Mouse (Mus musculus) neural tube, embryonic 11.5 days (tissue): Measurements from ENCODE around the gene Mettl16. TPM values are rescaled to one million over a fixed set of nuclear protein-coding genes. Genes with fewer than 3 reads are reported as not detected.

ENCODE experiments used
- ATAC-seq: fragments of 200-750 bp; cut with Nextera tagmentation; 2 replicates; pipeline ENCODE4 v1.8.0; 2017; ENCODE audit warnings: moderate number of reproducible peaks, mild to moderate bottlenecking, moderate TSS enrichment, moderate library complexity; ENCODE audit not compliant: insufficient read depth, low FRiP score, low TSS enrichment
- DNase-seq: peaks from one replicate; pipeline ENCODE4 v3.0.0-alpha.2; 2015; ENCODE audit warnings: low spot score
- H3K27ac ChIP-seq: fragments of 300-500 bp; sonication (generic); 2 replicates; pipeline ENCODE4 v1.5.1; 2014; ENCODE audit warnings: low read depth, mild to moderate bottlenecking, low read length
- H3K27me3 ChIP-seq: fragments of 300-500 bp; sonication (generic); 2 replicates; pipeline ENCODE4 v1.6.1; 2014; ENCODE audit warnings: mild to moderate bottlenecking, low read length, mixed read lengths; ENCODE audit not compliant: control insufficient read depth, insufficient read depth
- H3K36me3 ChIP-seq: fragments of 300-500 bp; sonication (generic); 2 replicates; pipeline ENCODE4 v1.6.1; 2014; ENCODE audit warnings: mild to moderate bottlenecking, low read length, moderate library complexity, mixed read lengths; ENCODE audit not compliant: control insufficient read depth, insufficient read depth
- H3K4me1 ChIP-seq: fragments of 300-500 bp; sonication (generic); 2 replicates; pipeline ENCODE4 v1.6.1; 2014; ENCODE audit warnings: low read length, mixed read lengths; ENCODE audit not compliant: control insufficient read depth, insufficient read depth
- H3K4me2 ChIP-seq: fragments of 300-500 bp; sonication (generic); 2 replicates; pipeline ENCODE4 v1.6.1; 2014; ENCODE audit warnings: low read depth, mild to moderate bottlenecking, moderate library complexity
- H3K4me3 ChIP-seq: fragments of 300-500 bp; sonication (generic); 2 replicates; pipeline ENCODE4 v1.5.1; 2014; ENCODE audit warnings: low read depth, low read length
- H3K9ac ChIP-seq: fragments of 300-500 bp; sonication (generic); 2 replicates; pipeline ENCODE4 v1.6.1; 2014; ENCODE audit warnings: mild to moderate bottlenecking, low read length
- H3K9me3 ChIP-seq: fragments of 300-500 bp; sonication (generic); 2 replicates; pipeline ENCODE4 v1.6.1; 2016; ENCODE audit warnings: low read length; ENCODE audit not compliant: control insufficient read depth
- WGBS: fragments of 180-500 bp; shearing (Covaris S2); extraction: QIAGEN DNeasy Blood & Tissue Kit; methylation state at CpG from one replicate; pipeline ENCODE4 v1.1.7; 2014; 5-methylcytosine and 5-hydroxymethylcytosine counted together
- polyA plus RNA-seq: library from polyadenylated mRNA; unstranded; fragments of >200 nt; fragmentation: Nextera tagmentation; extraction: Ambion mirVana; gene quantifications from 2 replicates; pipeline ENCODE4 v1.2.1, GENCODE M21; 2014

Mettl16 gene
- 43.6 and 47.6 TPM in 2 replicates for polyA plus RNA-seq

- DNase-seq, result peak; percentile 94
- H3K36me3 ChIP-seq, result peaks cover 2% of the 10 kb centered on the region
- peak within 1 kb of the TSS; percentile 73 for H3K9ac ChIP-seq
- peak within 1 kb of the TSS; percentile 62 for H3K4me2 ChIP-seq
- H3K27ac ChIP-seq, result peak within 1 kb of the TSS; percentile 69
- H3K4me3 ChIP-seq, result peak within 1 kb of the TSS; percentile 85
- ATAC-seq, result peak; percentile 95
- WGBS, result under 1% methylated on average over 43 of the region's 43 CpGs
- H3K4me1 ChIP-seq, result 0 out of 2 replicates have a peak, but pooled peaks cover 2% of the 10 kb centered on the region
- no peaks in the 10 kb centered on the region for H3K9me3 ChIP-seq
- no peaks in the 10 kb centered on the region for H3K27me3 ChIP-seq
These were observed at the start of gene Mettl16 for GRCm38 (mm10) chr11:74770595-74771207. Gene Mettl16 (plus strand): TSS chr11:74770830.

- Histone ChIP-seq H3K4me1 (peaks cover 8% of the 10 kb centered on the region; the same call in 1 of the 2 replicates), H3K4me2 (0 out of 2 replicates have a peak overlapping the region, but pooled peaks have one; percentile 16), H3K4me3 (no peak overlapping the region), H3K36me3 (no peaks in the 10 kb centered on the region), H3K27ac (no peak overlapping the region), H3K9ac (no peak overlapping the region), H3K27me3 (no peaks in the 10 kb centered on the region), H3K9me3 (no peaks in the 10 kb centered on the region)
- ATAC-seq, result no peak
- WGBS, result 90% methylated on average over 2 of the region's 2 CpGs
- no peak for DNase-seq
These were observed 49.5 kb upstream of the Mettl16 start for GRCm38 (mm10) chr11:74721141-74721540.

GRCm38 (mm10) chr11:74721971-74722370, 48.7 kb upstream of the Mettl16 start:
- Histone ChIP-seq H3K4me1 (peaks cover 8% of the 10 kb centered on the region; the same call in 1 of the 2 replicates), H3K27me3 (no peaks in the 10 kb centered on the region), H3K9me3 (no peaks in the 10 kb centered on the region), H3K27ac (no peak overlapping the region), H3K36me3 (no peaks in the 10 kb centered on the region), H3K4me2 (peak overlapping the region; percentile 74), H3K9ac (no peak overlapping the region; the same call in 1 of the 2 replicates), H3K4me3 (peak overlapping the region; percentile 24)
- DNase-seq (no peak), ATAC-seq (no peak)
- 49% methylated on average over 3 of the region's 3 CpGs for WGBS

GRCm38 (mm10) chr11:74723357-74724234, 47.0 kb upstream of the Mettl16 start:
- H3K27ac ChIP-seq, result peak overlapping the region; percentile 99
- peaks cover 8% of the 10 kb centered on the region; the same call in 1 of the 2 replicates for H3K4me1 ChIP-seq
- DNase-seq (peak; percentile 90), ATAC-seq (peak; percentile 79)
- peak overlapping the region; percentile 74 for H3K4me2 ChIP-seq
- H3K9ac ChIP-seq, result peak overlapping the region; percentile 92
- H3K27me3 ChIP-seq, result no peaks in the 10 kb centered on the region
- peak overlapping the region; percentile 92 for H3K4me3 ChIP-seq
- H3K36me3 ChIP-seq, result no peaks in the 10 kb centered on the region
- 0% methylated on average over 35 of the region's 75 CpGs for WGBS
- no peaks in the 10 kb centered on the region for H3K9me3 ChIP-seq

GRCm38 (mm10) chr11:74724235-74724791, 46.3 kb upstream of the Mettl16 start, which contains the start of gene Pafah1b1:
Gene Pafah1b1 (minus strand): TSS chr11:74724670.
- Histone ChIP-seq H3K27me3 (no peaks in the 10 kb centered on the region), H3K4me1 (peaks cover 8% of the 10 kb centered on the region; the same call in 1 of the 2 replicates), H3K27ac (peak within 1 kb of the TSS; percentile 99), H3K4me3 (peak within 1 kb of the TSS; percentile 92), H3K36me3 (no peaks in the 10 kb centered on the region), H3K9me3 (no peaks in the 10 kb centered on the region), H3K9ac (peak within 1 kb of the TSS; percentile 92), H3K4me2 (peak within 1 kb of the TSS; percentile 74)
- DNase-seq, result peak; percentile 98
- 1% methylated on average over 50 of the region's 56 CpGs for WGBS
- ATAC-seq, result peak; percentile 97

- H3K4me2 ChIP-seq, result no peak overlapping the region
- H3K9me3 ChIP-seq, result no peaks in the 10 kb centered on the region
- no peak for DNase-seq
- ATAC-seq, result no peak
- H3K4me1 ChIP-seq, result peaks cover 8% of the 10 kb centered on the region; the same call in 1 of the 2 replicates
- no peaks in the 10 kb centered on the region for H3K36me3 ChIP-seq
- H3K27me3 ChIP-seq, result no peaks in the 10 kb centered on the region
- 73% methylated on average over 5 of the region's 5 CpGs for WGBS
- H3K9ac ChIP-seq, result no peak overlapping the region
- H3K4me3 ChIP-seq, result no peak overlapping the region
- H3K27ac ChIP-seq, result no peak overlapping the region
These were observed 45.4 kb upstream of the Mettl16 start for GRCm38 (mm10) chr11:74725181-74725580.

- Histone ChIP-seq H3K4me2 (no peak overlapping the region), H3K27me3 (no peaks in the 10 kb centered on the region), H3K9me3 (no peaks in the 10 kb centered on the region), H3K9ac (no peak overlapping the region), H3K36me3 (no peaks in the 10 kb centered on the region), H3K4me3 (no peak overlapping the region), H3K27ac (no peak overlapping the region), H3K4me1 (no peaks in the 10 kb centered on the region)
- DNase-seq (peak; percentile 17), ATAC-seq (no peak)
- WGBS, result 18% methylated on average over 7 of the region's 7 CpGs
These were observed 35.7 kb upstream of the Mettl16 start for GRCm38 (mm10) chr11:74734917-74735316.

- 63% methylated on average over 3 of the region's 3 CpGs for WGBS
- Histone ChIP-seq H3K9me3 (no peaks in the 10 kb centered on the region), H3K4me3 (no peak overlapping the region), H3K27me3 (no peaks in the 10 kb centered on the region), H3K4me1 (no peaks in the 10 kb centered on the region), H3K4me2 (no peak overlapping the region), H3K36me3 (no peaks in the 10 kb centered on the region), H3K9ac (no peak overlapping the region), H3K27ac (no peak overlapping the region)
- ATAC-seq (no peak), DNase-seq (no peak)
These were observed 32.8 kb upstream of the Mettl16 start for GRCm38 (mm10) chr11:74737861-74738260.
